Mouse (Mus musculus) heart, postnatal 0 days (tissue): ENCODE measurements at regions not wholly inside any gene's neighbourhood (a gene's known extent, or its start where the extent isn't known, plus 50 kb on each side); places are given as distances from the start of the nearest gene placed in this dataset.

Experiments used
- ATAC-seq: fragments of 200-750 bp; cut with Nextera tagmentation; 2 replicates; pipeline ENCODE4 v1.8.0; 2017; ENCODE audit warnings: low read depth, moderate number of reproducible peaks, moderate library complexity; ENCODE audit not compliant: insufficient read depth
- DNase-seq: peaks from one replicate; pipeline ENCODE4 v3.0.0-alpha.2; 2016; ENCODE audit warnings: low spot score
- H3K27ac ChIP-seq: fragments of 300-500 bp; sonication (generic); 2 replicates; pipeline ENCODE4 v1.5.1; 2014; ENCODE audit warnings: low read depth, mild to moderate bottlenecking
- H3K27me3 ChIP-seq: fragments of 300-500 bp; sonication (generic); 2 replicates; pipeline ENCODE4 v1.6.1; 2014; ENCODE audit warnings: low read length, mixed read lengths; ENCODE audit not compliant: control insufficient read depth, insufficient read depth
- H3K36me3 ChIP-seq: fragments of 300-500 bp; sonication (generic); replicated peaks from 2 replicates; pipeline ENCODE4 v1.6.1; 2014; ENCODE audit warnings: low read length, mixed read lengths; ENCODE audit not compliant: control insufficient read depth, insufficient read depth
- H3K4me1 ChIP-seq: fragments of 300-500 bp; sonication (generic); 2 replicates; pipeline ENCODE4 v1.6.1; 2014; ENCODE audit warnings: antibody characterized with exemption; ENCODE audit not compliant: control insufficient read depth, insufficient read depth
- H3K4me2 ChIP-seq: fragments of 300-500 bp; sonication (generic); 2 replicates; pipeline ENCODE4 v1.6.1; 2014; ENCODE audit warnings: low read depth, mild to moderate bottlenecking, low read length, moderate library complexity
- H3K4me3 ChIP-seq: fragments of 300-500 bp; sonication (generic); 2 replicates; pipeline ENCODE4 v1.5.1; 2014; ENCODE audit warnings: low read depth, low read length
- H3K9ac ChIP-seq: fragments of 300-500 bp; sonication (generic); replicated peaks from 2 replicates; pipeline ENCODE4 v1.6.1; 2014; ENCODE audit warnings: low read depth, low read length, mixed read lengths
- H3K9me3 ChIP-seq: fragments of 300-500 bp; sonication (generic); replicated peaks from 2 replicates; pipeline ENCODE4 v1.6.1; 2016; ENCODE audit warnings: low read length; ENCODE audit not compliant: control insufficient read depth
- CTCF ChIP-seq: IDR thresholded peaks from 2 replicates; pipeline ENCODE4 v1.5.1; 2016; ENCODE audit warnings: antibody characterized with exemption, control low read depth, low read depth
- EP300 ChIP-seq: IDR thresholded peaks from 2 replicates; pipeline ENCODE4 v1.6.1; 2016; ENCODE audit warnings: antibody characterized with exemption, low read depth
- WGBS: fragments of 180-500 bp; shearing (Covaris S2); extraction: QIAGEN DNeasy Blood & Tissue Kit; methylation state at CpG from one replicate; pipeline ENCODE4 v1.1.7; 2014; 5-methylcytosine and 5-hydroxymethylcytosine counted together

GRCm38 (mm10) chr4:149834646-149835156, 60.6 kb upstream of the Slc25a33 start:
- no peaks in the 10 kb centered on the region for H3K9me3 ChIP-seq
- H3K4me2 ChIP-seq, result no peak overlapping the region
- no peak overlapping the region for H3K9ac ChIP-seq
- peaks cover 8% of the 10 kb centered on the region; the same call in 1 of the 2 replicates for H3K4me1 ChIP-seq
- no peaks in the 10 kb centered on the region for H3K36me3 ChIP-seq
- no peak overlapping the region for H3K27ac ChIP-seq
- DNase-seq (no peak), ATAC-seq (no peak)
- TF ChIP-seq EP300 (no peak), CTCF (no peak)
- H3K27me3 ChIP-seq, result no peaks in the 10 kb centered on the region
- no peak overlapping the region for H3K4me3 ChIP-seq
- 53% methylated on average over 9 of the region's 9 CpGs for WGBS

- WGBS, result 45% methylated on average over 10 of the region's 10 CpGs
- no peak overlapping the region for H3K9ac ChIP-seq
Measured at GRCm38 (mm10) chr4:149832446-149833101, 58.5 kb upstream of the Slc25a33 start.

GRCm38 (mm10) chr4:149830551-149831192, 56.6 kb upstream of the Slc25a33 start:
- WGBS, result 55% methylated on average over 20 of the region's 20 CpGs
- H3K9ac ChIP-seq, result no peak overlapping the region
- no peak overlapping the region for H3K4me2 ChIP-seq
- H3K27me3 ChIP-seq, result no peaks in the 10 kb centered on the region
- ATAC-seq (peak; percentile 39; the same call in 1 of the 2 replicates), DNase-seq (no peak)
- H3K27ac ChIP-seq, result no peak overlapping the region
- H3K9me3 ChIP-seq, result peaks cover 5% of the 10 kb centered on the region; the same call in 1 of the 2 replicates
- TF ChIP-seq CTCF (no peak), EP300 (no peak)
- H3K4me1 ChIP-seq, result peaks cover 8% of the 10 kb centered on the region; the same call in 1 of the 2 replicates
- no peak overlapping the region for H3K4me3 ChIP-seq
- H3K36me3 ChIP-seq, result no peaks in the 10 kb centered on the region

More at GRCm38 (mm10) chr4:149832446-149833101, 58.5 kb upstream of the Slc25a33 start:
- TF ChIP-seq EP300 (no peak), CTCF (no peak)
- Histone ChIP-seq H3K27me3 (no peaks in the 10 kb centered on the region), H3K36me3 (no peaks in the 10 kb centered on the region), H3K4me3 (no peak overlapping the region), H3K9me3 (peaks cover 5% of the 10 kb centered on the region; the same call in 1 of the 2 replicates), H3K4me2 (no peak overlapping the region), H3K27ac (no peak overlapping the region), H3K4me1 (peaks cover 8% of the 10 kb centered on the region; the same call in 1 of the 2 replicates)
- no peak for DNase-seq
- no peak for ATAC-seq

GRCm38 (mm10) chr4:149829964-149830363, 55.9 kb upstream of the Slc25a33 start:
- TF ChIP-seq CTCF, result no peak
- no peak for TF ChIP-seq EP300
- no peak overlapping the region for H3K27ac ChIP-seq

GRCm38 (mm10) chr4:149827784-149828183, 53.7 kb upstream of the Slc25a33 start:
- Histone ChIP-seq H3K9ac (no peak overlapping the region), H3K27ac (no peak overlapping the region), H3K9me3 (peaks cover 5% of the 10 kb centered on the region; the same call in 1 of the 2 replicates), H3K4me3 (no peak overlapping the region), H3K27me3 (no peaks in the 10 kb centered on the region), H3K36me3 (no peaks in the 10 kb centered on the region), H3K4me2 (no peak overlapping the region), H3K4me1 (peaks cover 8% of the 10 kb centered on the region; the same call in 1 of the 2 replicates)
- DNase-seq, result no peak
- no peak for ATAC-seq
- WGBS, result 97% methylated on average over 4 of the region's 4 CpGs
- TF ChIP-seq CTCF, result no peak
- TF ChIP-seq EP300, result no peak

More at GRCm38 (mm10) chr4:149829964-149830363, 55.9 kb upstream of the Slc25a33 start:
- H3K4me2 ChIP-seq, result no peak overlapping the region
- ATAC-seq (no peak), DNase-seq (no peak)
- peaks cover 8% of the 10 kb centered on the region; the same call in 1 of the 2 replicates for H3K4me1 ChIP-seq
- H3K4me3 ChIP-seq, result no peak overlapping the region
- H3K9ac ChIP-seq, result no peak overlapping the region
- H3K36me3 ChIP-seq, result no peaks in the 10 kb centered on the region
- peaks cover 5% of the 10 kb centered on the region; the same call in 1 of the 2 replicates for H3K9me3 ChIP-seq
- no peaks in the 10 kb centered on the region for H3K27me3 ChIP-seq
- WGBS, result 87% methylated on average over 4 of the region's 4 CpGs
